7 mouse cellular contexts compared by ENCODE assay signal in genomic region chr4:94613972-94614626, GRCm38 (mm10). TPM values are rescaled to one million over a fixed set of nuclear protein-coding genes. Genes with fewer than 3 reads are reported as not detected.
DNase-seq lines count a peak whose midpoint lies in the region; ATAC-seq and TF ChIP-seq lines count a peak whose summit lies in the region.

Gene Ift74, plus strand, starts transcription at chr4:94614491.

- H3K27me3 ChIP-seq in embryonic facial prominence, embryonic 10.5 days (replicated peaks; ENCODE audit: low read depth, poor library complexity, severe bottlenecking): no peaks in the 10 kb centered on the region
- no peaks in the 10 kb centered on the region for H3K27me3 ChIP-seq in intestine, postnatal 0 days (replicated peaks; ENCODE audit: control insufficient read depth, insufficient read depth, low read length)
- H3K27me3 ChIP-seq in midbrain, embryonic 12.5 days: no peaks in the 10 kb centered on the region
- no peaks in the 10 kb centered on the region for H3K27me3 ChIP-seq in small intestine, adult 2 months (ENCODE audit: control insufficient read depth, insufficient read depth, low read length)

- 3% methylated on average over 29 of the region's 29 CpGs for WGBS in embryonic facial prominence, embryonic 10.5 days
- WGBS in intestine, postnatal 0 days: 2% methylated on average over 29 of the region's 29 CpGs
- WGBS in midbrain, embryonic 12.5 days: 2% methylated on average over 29 of the region's 29 CpGs
- WGBS in small intestine, adult 2 months: 3% methylated on average over 29 of the region's 29 CpGs

- peaks cover 15% of the 10 kb centered on the region for H3K4me1 ChIP-seq in embryonic facial prominence, embryonic 10.5 days
- 0 out of 2 replicates have a peak, but pooled peaks cover 4% of the 10 kb centered on the region for H3K4me1 ChIP-seq in intestine, postnatal 0 days (replicated peaks; ENCODE audit: control insufficient read depth, insufficient read depth, low read length)
- peaks cover 12% of the 10 kb centered on the region; the same call in 1 of the 2 replicates for H3K4me1 ChIP-seq in midbrain, embryonic 12.5 days
- H3K4me1 ChIP-seq in small intestine, adult 2 months (ENCODE audit: control insufficient read depth, insufficient read depth, insufficient read length, low read length): no peaks in the 10 kb centered on the region

- peak; percentile 96 for ATAC-seq in intestine, postnatal 0 days
- ATAC-seq in midbrain, embryonic 12.5 days (ENCODE audit: low FRiP score, low read depth): peak; percentile 99

- peak within 1 kb of the TSS; percentile 69 for H3K4me3 ChIP-seq in embryonic facial prominence, embryonic 10.5 days
- peak within 1 kb of the TSS; percentile 63 for H3K4me3 ChIP-seq in intestine, postnatal 0 days (ENCODE audit: low read depth, low read length)
- H3K4me3 ChIP-seq in midbrain, embryonic 12.5 days: peak within 1 kb of the TSS; percentile 65
- H3K4me3 ChIP-seq in small intestine, adult 2 months (ENCODE audit: low read depth, low read length): peak within 1 kb of the TSS; percentile 71

- peak; percentile 94 for DNase-seq in adrenal gland, postnatal 10 days
- peak; percentile 97 for DNase-seq in embryonic facial prominence, embryonic 10.5 days (ENCODE audit: low spot score)
- peak; percentile 66 for DNase-seq in gonadal fat pad, adult 2 months (ENCODE audit: low read depth)
- DNase-seq in left cerebral cortex, postnatal 4 days: peak; percentile 96

- no peaks in the 10 kb centered on the region for H3K9me3 ChIP-seq in embryonic facial prominence, embryonic 10.5 days
- no peaks in the 10 kb centered on the region for H3K9me3 ChIP-seq in intestine, postnatal 0 days (ENCODE audit: control insufficient read depth)
- no peaks in the 10 kb centered on the region for H3K9me3 ChIP-seq in midbrain, embryonic 12.5 days

- peaks cover 3% of the 10 kb centered on the region for H3K36me3 ChIP-seq in embryonic facial prominence, embryonic 10.5 days (replicated peaks)
- no peaks in the 10 kb centered on the region for H3K36me3 ChIP-seq in intestine, postnatal 0 days (ENCODE audit: control insufficient read depth, insufficient read depth)
- H3K36me3 ChIP-seq in midbrain, embryonic 12.5 days: peaks cover 2% of the 10 kb centered on the region; the same call in 1 of the 2 replicates
- H3K36me3 ChIP-seq in small intestine, adult 2 months (ENCODE audit: control insufficient read depth, insufficient read depth, low read length): no peaks in the 10 kb centered on the region

- no peak for TF ChIP-seq POLR2A in small intestine, adult 2 months (IDR thresholded peaks at IDR 0.05; ENCODE audit: low read depth, low read length)

- peak within 1 kb of the TSS; percentile 62 for H3K9ac ChIP-seq in intestine, postnatal 0 days (ENCODE audit: low read depth, low read length)
- H3K9ac ChIP-seq in midbrain, embryonic 12.5 days (replicated peaks): peak within 1 kb of the TSS; percentile 76

- no peak for TF ChIP-seq CTCF in intestine, postnatal 0 days (IDR thresholded peaks at IDR 0.05; ENCODE audit: low read depth)
- TF ChIP-seq CTCF in small intestine, adult 2 months (IDR thresholded peaks at IDR 0.05; ENCODE audit: extremely low read depth, insufficient read length, insufficient replicate concordance, low read depth, low read length): no peak

- peak within 1 kb of the TSS; percentile 87 for H3K27ac ChIP-seq in embryonic facial prominence, embryonic 10.5 days (replicated peaks)
- peak within 1 kb of the TSS; percentile 22; the same call in 1 of the 2 replicates for H3K27ac ChIP-seq in intestine, postnatal 0 days (ENCODE audit: low read depth, low read length)
- H3K27ac ChIP-seq in midbrain, embryonic 12.5 days (replicated peaks): peak within 1 kb of the TSS; percentile 82
- no peak within 1 kb of the TSS for H3K27ac ChIP-seq in small intestine, adult 2 months (ENCODE audit: insufficient read depth, low read depth, low read length)

- H3K4me2 ChIP-seq in intestine, postnatal 0 days (replicated peaks; ENCODE audit: low read depth): peak within 1 kb of the TSS; percentile 84
- H3K4me2 ChIP-seq in midbrain, embryonic 12.5 days (replicated peaks): peak within 1 kb of the TSS; percentile 67

- intact Hi-C loops in left cerebral cortex, postnatal 4 days (cut with DNase I): no loop called here

RNA-seq across cellular contexts. Expression of gene Ift74, which starts in this region (rescaled TPM):
- total RNA-seq in adrenal gland, postnatal 10 days (2021): 10 to 100 TPM; 15.0 to 16.2 TPM
- polyA plus RNA-seq in embryonic facial prominence, embryonic 10.5 days (2016; fragmentation: Nextera tagmentation; extraction: Ambion mirVana): 49.2 and 56.5 TPM in 2 replicates
- 2.6 and 3.1 TPM in 2 replicates for polyA plus RNA-seq in gonadal fat pad, adult 2 months (2012; rRNA removed)
- 9.9 and 10.1 TPM in 2 replicates for polyA plus RNA-seq in intestine, postnatal 0 days (2015; fragmentation: Nextera tagmentation; extraction: Ambion mirVana)
- 10 to 100 TPM; 26.8 to 30.4 TPM for total RNA-seq in left cerebral cortex, postnatal 4 days (2021)
- 57.4 and 66.5 TPM in 2 replicates for polyA plus RNA-seq in midbrain, embryonic 12.5 days (2016; fragmentation: Nextera tagmentation; extraction: Ambion mirVana)
- 0.15 and 0.17 TPM in 2 replicates for polyA plus RNA-seq in small intestine, adult 2 months (2012; rRNA removed)
